Mouse (Mus musculus) left cerebral cortex, adult 8-10 months (tissue): ENCODE measurements around the gene Tspan3. TPM values are rescaled to one million over a fixed set of nuclear protein-coding genes. Genes with fewer than 3 reads are reported as not detected.
A peak's percentile ranks its signal among the peaks of the same experiment; 100 is the strongest.

Experiments used
- DNase-seq, 2 experiments: peaks; one replicate each; pipeline ENCODE4 v3.0.0; 2022; ENCODE audit warnings: low spot score in 2 of 2
- total RNA-seq, 4 experiments: library from RNA; stranded (reverse); gene quantifications; 2 replicates each; pipeline ENCODE4 v1.2.4; 2022

Gene Tspan3
- total RNA-seq, 4 experiments from 2014 or later, result 336 to 345 (median 339) TPM

DNA sequence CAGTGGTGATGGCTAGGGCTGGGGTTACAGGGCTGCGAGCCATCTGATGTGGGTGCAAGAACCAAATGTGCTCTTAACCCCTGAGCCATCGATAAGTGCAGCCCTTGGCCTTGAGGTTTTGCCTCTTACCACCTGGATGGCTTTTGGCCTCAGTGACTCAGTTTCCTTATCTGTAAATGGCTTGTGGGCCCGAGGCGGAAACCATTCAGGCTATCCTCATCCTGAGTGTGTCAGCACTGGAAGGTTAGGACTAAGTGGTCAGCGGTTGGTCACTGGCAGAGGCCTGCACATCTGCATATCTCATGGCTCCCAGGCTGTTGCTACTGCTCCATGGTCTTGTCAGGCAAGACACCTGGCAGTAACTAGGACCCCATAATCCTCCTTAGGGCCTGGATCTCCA is 47.2 kb downstream of the Tspan3 start:
- no peak for DNase-seq

DNA sequence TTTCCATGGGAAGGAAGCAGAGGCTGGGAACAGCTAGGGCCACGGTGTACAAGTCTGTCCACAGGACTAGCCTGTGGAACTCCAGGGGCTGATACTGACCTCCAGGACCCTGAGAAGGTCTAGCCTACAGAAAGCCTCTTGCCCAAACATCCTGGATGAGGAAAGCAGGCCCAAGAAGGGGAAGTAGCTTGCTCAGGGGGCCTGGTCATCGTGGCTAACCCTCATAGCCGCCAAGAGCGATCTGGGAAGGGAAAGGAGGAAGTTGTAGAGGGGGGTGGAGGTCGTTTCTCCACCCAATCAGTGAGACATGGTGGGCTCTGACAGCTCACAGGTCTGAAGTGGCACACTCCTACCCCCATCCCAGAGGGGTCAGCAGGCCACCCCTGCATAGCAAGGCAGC is 57.1 kb downstream of the Tspan3 start:
- DNase-seq, result no peak

DNA sequence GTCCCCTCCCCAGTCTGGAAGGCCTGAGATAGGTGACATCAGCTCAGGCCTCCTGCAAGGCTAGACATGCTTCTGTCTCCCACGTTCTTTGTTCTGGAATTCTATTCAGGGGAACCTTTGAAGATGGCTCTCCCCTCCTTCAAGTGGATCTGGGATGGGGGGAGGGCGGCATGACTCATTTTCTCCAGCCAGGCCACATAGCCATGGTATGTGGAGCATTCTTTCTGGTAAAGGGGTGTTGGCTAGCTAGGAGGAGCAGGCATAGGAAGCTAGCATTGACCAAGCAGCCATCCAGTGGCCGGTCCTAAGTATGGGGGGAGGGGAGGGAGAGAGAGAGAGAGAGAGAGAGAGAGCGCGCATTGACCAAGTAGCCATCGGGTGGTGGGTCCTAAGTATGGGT is 57.8 kb downstream of the Tspan3 start:
- DNase-seq, result no peak

DNA sequence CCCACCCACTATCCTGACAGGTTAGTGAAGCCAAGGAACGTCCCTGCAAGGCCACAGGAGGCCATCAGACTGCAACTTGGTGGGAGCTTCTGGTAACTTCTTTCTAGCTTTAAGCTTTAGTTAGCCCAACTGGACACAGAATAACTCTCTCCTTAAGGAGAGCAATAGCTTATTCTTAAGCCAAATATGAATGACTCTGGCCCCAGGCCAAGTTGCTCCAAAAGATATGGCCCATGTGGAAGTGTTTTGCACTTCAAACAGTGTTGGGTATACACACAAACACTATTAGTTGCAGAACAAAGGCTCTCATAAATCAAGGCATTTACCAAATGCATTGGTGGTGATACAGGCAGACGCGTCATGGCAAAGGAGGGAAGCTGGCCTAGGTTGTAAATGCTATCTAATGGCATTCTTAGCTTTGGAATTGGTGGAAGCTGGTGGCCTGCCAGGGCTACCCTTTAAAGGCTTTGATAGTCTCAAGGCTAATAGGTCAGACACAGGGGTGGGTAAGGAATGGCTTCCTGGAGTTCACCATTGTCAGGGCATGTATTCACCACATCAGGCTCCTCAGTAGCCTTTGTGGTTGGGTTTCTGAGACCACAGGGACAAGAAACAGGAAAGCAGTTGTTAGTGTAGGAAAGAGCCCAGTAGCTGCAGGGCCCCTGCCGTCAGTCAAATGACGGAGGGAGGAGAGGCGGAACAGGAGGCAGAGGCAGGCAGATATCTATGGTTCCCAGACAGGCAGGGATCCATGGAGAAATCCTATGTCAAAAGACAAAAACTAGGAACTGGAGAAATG is 58.8 kb downstream of the Tspan3 start:
- DNase-seq, result no peak

DNA sequence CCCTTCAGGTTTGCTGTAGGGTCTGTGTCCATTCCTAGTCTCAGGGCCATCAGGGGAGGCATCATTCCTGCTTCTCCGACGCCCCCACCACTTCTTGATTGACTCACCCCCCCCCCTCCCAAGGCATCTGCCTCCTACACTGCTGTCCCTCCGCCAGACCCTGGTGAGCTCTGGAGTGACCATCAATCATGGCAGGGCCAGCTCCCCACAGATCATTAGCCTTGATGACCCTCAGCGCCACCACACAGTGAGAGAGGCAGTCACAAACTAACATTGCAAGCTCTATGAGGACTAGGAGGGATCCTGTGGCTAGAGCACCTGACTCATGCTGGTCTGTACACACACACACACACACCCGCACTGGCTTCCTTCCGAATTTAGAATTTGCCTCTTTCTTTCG is 60.4 kb downstream of the Tspan3 start:
- no peak for DNase-seq

DNA sequence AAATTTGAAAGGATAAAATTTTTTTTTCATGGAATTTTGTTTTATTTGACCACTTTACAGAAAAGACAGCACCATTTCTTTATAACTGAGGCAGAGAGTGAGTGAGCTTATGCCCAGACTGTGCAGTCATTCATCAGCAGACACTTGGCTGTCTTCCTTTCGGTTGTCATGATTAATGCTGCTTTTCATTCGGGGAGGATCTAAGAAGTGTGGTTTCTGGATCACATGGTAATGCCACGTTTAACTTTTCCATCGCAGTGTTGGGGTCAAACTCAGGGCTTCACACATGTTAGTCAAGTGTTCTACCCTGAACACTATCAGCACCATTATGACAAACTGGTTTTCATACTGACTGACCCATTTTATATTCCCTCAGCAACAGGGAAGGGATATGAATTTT is 64.3 kb downstream of the Tspan3 start:
- DNase-seq, result no peak

DNA sequence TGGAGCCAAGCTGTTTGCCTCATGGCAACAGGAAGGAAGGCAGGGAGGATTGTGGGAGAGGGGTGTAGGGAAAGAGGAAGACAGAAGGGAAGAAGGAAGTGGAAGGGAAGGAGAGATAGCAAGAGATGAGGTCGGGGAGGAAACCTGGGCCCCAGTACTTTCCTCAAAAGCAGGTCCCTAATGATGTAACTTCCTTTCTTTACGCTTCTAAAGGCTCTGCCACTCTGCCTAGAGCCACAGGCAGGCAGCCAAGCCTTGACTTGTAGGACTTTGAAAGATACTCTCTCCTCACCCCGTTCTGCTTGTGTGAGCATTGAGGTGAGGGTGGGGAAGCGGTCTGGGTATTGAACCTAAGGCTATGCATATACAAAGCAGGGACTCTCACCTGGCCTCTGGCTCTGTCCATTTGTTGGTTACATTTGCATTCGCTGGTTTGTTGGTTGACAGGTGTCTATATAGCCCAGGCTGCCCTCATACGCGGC is 65.2 kb downstream of the Tspan3 start:
- no peak for DNase-seq

DNA sequence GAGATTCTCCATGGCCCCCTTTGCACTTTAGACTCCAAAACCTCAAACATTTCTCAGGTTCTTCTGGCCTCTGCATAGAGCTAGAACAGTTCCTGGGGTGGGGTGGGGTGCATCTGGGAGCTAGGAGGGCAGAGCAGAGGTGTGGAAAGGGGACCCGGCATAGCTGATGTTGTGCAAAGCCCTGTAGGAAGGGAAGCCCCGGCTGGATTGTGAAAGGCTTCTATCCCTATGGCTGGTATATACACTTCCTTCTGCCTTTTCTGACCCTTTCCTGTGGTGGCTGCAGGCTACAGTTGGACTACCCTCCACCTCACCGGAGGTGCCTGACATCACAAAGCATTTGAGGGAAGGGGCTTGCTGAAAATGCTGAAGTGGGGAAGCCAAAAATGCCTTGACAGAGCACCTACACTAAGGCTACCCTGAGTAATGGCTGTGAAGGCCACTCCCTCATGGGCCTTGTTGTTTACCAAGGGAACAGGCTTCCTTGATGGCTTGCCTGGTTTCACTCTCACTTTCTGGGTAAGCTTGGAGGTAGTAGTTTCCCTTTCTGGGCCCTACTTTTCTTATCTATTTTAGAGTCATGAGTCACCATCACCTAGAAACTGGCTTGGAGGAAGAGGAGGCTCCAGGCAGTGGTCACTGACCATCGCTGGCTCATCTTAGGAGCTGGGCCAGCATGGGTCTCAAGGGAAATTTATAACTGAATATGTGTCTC is 67.5 kb downstream of the Tspan3 start:
- DNase-seq, result no peak

DNA sequence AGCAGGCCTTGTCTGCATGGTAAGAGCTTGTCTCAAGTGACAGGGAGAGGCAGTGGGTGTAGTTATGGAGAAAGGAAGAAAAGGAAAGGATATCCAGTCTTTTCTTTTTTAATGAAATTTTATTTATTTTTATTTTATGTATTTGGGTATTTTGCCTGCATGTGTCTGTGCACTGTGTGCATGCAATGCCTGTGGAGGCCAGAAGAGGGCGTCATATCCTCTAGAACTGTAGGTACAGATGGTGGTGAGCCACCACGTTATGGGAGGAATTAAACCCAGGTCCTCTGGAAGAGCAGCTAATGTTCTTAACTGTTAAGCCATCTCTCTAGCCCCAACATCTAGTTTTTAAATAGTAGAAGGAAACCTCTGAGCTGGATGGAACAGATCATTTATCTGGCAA is 73.2 kb downstream of the Tspan3 start:
- DNase-seq, result no peak

DNA sequence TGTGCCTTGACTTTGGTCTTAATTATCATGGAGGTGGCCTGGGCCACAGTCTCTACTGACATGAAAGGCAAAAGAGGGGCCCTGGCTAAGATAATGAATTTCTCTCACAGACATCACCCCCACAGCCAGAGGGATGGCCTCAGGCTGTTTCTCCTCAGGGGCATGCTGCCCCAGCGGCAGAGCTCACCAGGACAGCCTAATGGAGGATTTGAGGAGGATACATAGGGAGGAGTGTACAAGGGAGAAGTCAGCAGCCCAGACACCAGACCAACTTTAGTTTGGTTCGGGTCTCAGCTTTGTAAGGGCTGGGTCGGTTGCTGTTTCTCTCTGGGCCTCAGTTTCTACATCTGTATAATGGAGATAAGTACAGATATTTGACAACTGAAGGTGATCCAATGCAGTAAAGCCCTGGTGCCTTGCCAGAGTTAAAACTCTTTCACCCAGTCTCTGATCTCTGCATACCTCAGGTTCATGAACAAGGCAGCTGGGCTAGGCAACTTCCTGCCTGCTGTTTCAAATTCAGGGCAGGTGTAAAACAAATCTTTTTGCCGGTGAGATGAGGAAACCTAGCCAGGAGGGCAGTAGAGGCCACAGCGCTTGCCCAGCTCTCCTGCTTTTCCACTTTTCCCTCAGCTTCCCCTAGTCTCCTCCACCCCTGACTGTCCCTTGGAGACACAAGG is 74.6 kb downstream of the Tspan3 start:
- no peak for DNase-seq

DNA sequence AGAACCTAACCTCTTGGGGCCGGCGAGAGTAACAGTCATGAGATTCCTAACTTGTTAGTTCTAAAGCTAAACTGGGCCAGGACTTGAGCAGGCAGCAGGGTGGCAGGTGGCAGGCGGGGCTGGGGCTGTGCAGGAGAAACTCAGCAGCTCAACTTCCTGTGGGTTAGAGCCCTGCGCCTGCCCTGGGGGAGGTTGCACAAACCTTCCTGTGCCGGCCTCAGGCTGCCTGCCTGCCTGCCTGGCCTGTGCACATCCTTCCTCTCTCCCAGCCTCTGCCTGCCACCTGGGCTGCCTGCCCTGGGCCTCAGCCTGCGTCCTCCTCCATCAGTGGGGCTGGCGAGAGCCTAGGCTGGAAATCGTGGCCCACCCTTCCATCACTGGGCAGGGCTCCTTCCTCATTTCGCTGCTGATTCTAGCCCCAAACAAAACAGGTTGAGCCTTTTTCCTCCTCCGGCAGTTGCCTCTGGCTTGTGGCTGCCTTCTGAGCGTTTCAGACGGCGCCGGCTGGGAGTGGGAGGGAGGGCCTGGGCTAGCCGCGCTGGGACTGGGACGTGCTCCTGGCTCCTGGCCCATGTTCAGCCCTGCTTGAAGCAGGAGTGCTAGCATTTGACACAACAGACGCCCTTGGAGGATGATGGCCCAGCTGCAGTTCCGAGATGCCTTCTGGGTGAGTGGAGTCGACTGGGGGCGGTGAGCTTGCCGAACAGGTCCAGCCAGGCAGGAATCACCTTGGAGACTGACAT is 75.3 kb downstream of the Tspan3 start, which contains the start of gene Pstpip1:
Pstpip1 (plus strand) TSS at position 185 of the 743 bp plus-strand sequence.
- peak in 1 of 2 experiments; percentile 50 for DNase-seq

DNA sequence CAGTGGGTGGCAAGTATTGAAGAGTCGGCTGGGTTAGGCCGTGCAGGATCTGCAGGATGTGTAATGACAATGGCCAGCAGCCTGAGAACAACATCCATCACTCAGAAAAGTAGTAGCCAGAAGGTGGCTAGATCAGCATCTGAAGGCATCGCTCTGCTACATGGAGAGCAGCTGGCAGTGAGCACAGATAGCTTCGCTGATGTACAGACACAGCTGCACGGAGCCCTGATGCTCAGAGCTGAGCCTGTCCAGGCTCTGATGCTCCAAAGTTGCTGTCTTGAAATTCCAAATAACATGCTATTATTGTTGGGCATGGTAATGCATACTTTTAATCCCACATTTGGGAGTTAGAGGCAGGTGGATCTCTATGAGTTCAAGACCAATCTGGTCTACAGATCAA is 78.8 kb downstream of the Tspan3 start:
- DNase-seq, result no peak

Other genes starting within 250 kb of the Tspan3 start
- 10 to 100 TPM; 35.7 to 39.0 (median 37.1) TPM for gene Scaper, start 227.4 kb downstream of the Tspan3 start, total RNA-seq
- not detected for gene 4930563M21Rik, start 154.9 kb downstream of the Tspan3 start, total RNA-seq
- gene Rcn2, start 123.6 kb downstream of the Tspan3 start, total RNA-seq, result 100 to 1,000 TPM in 3 of 4 experiments, 10 to 100 TPM in 1; 98.4 to 109 (median 102) TPM
- gene Pstpip1, start 75.5 kb downstream of the Tspan3 start, total RNA-seq, result 1 to 10 TPM; 2.9 to 3.9 (median 3.2) TPM